Mouse (Mus musculus) midbrain, embryonic 14.5 days (tissue): ENCODE measurements around the gene 2410004B18Rik. TPM values are rescaled to one million over a fixed set of nuclear protein-coding genes. Genes with fewer than 3 reads are reported as not detected.
"Not testable (repeated sequence)": the region's sequence is repeated elsewhere in the genome, so short reads cannot be mapped to it uniquely, and the experiment has no call there.

Experiments used
- ATAC-seq: fragments of 200-750 bp; cut with Nextera tagmentation; 2 replicates; pipeline ENCODE4 v1.8.0; 2017; ENCODE audit warnings: moderate number of reproducible peaks, moderate library complexity; ENCODE audit not compliant: low FRiP score, low TSS enrichment
- DNase-seq: peaks from one replicate; pipeline ENCODE4 v3.0.0-alpha.2; 2015
- H3K27ac ChIP-seq: fragments of 300-500 bp; sonication (generic); replicated peaks from 2 replicates; pipeline ENCODE4 v1.5.1; 2014; ENCODE audit warnings: mild to moderate bottlenecking, low read depth, low read length, moderate library complexity
- H3K27me3 ChIP-seq: fragments of 300-500 bp; sonication (generic); 2 replicates; pipeline ENCODE4 v1.6.1; 2014; ENCODE audit warnings: low read length, control low read depth, mixed read lengths; ENCODE audit not compliant: control insufficient read depth, insufficient read depth
- H3K36me3 ChIP-seq: fragments of 300-500 bp; sonication (generic); 2 replicates; pipeline ENCODE4 v1.6.1; 2014; ENCODE audit warnings: low read length, control low read depth; ENCODE audit not compliant: control insufficient read depth, insufficient read depth
- H3K4me1 ChIP-seq: fragments of 300-500 bp; sonication (generic); 2 replicates; pipeline ENCODE4 v1.6.1; 2014; ENCODE audit warnings: mild to moderate bottlenecking, antibody characterized with exemption, low read length, control low read depth; ENCODE audit not compliant: control insufficient read depth, insufficient read depth
- H3K4me2 ChIP-seq: fragments of 300-500 bp; sonication (generic); 2 replicates; pipeline ENCODE4 v1.6.1; 2014; ENCODE audit warnings: mild to moderate bottlenecking, low read length, moderate library complexity
- H3K4me3 ChIP-seq: fragments of 300-500 bp; sonication (generic); replicated peaks from 2 replicates; pipeline ENCODE4 v1.5.1; 2014; ENCODE audit warnings: low read depth, low read length
- H3K9ac ChIP-seq: fragments of 300-500 bp; sonication (generic); replicated peaks from 2 replicates; pipeline ENCODE4 v1.6.1; 2014; ENCODE audit warnings: mild to moderate bottlenecking, low read length, moderate library complexity
- H3K9me3 ChIP-seq: fragments of 300-500 bp; sonication (generic); 2 replicates; pipeline ENCODE4 v1.6.1; 2016; ENCODE audit warnings: low read length, control low read depth, mixed read lengths; ENCODE audit not compliant: control insufficient read depth
- WGBS: fragments of 180-500 bp; shearing (Covaris S2); extraction: QIAGEN DNeasy Blood & Tissue Kit; methylation state at CpG from one replicate; pipeline ENCODE4 v1.1.7; 2014; 5-methylcytosine and 5-hydroxymethylcytosine counted together
- polyA plus RNA-seq: library from polyadenylated mRNA; unstranded; fragments of >200 nt; fragmentation: Nextera tagmentation; extraction: Ambion mirVana; gene quantifications from 2 replicates; pipeline ENCODE4 v1.2.1, GENCODE M21; 2014

Gene 2410004B18Rik
- polyA plus RNA-seq, 1 experiment from 2014 or later = 76.6 TPM

GRCm38 (mm10) chr3:145906582-145906981, 31.2 kb upstream of the 2410004B18Rik start:
- ATAC-seq (no peak), DNase-seq (no peak)
- H3K9me3 ChIP-seq = no peaks in the 10 kb centered on the region
- no peak overlapping the region for H3K27ac ChIP-seq
- H3K4me3 ChIP-seq = no peak overlapping the region
- WGBS = 91% methylated on average over 9 of the region's 9 CpGs
- H3K9ac ChIP-seq = no peak overlapping the region
- no peaks in the 10 kb centered on the region for H3K4me1 ChIP-seq
- H3K4me2 ChIP-seq = no peak overlapping the region
- H3K36me3 ChIP-seq = no peaks in the 10 kb centered on the region
- no peaks in the 10 kb centered on the region for H3K27me3 ChIP-seq

GRCm38 (mm10) chr3:145912512-145912911, 25.3 kb upstream of the 2410004B18Rik start:
- H3K27ac ChIP-seq = no peak overlapping the region
- no peak overlapping the region for H3K9ac ChIP-seq
- no peaks in the 10 kb centered on the region for H3K4me1 ChIP-seq
- no peak overlapping the region for H3K4me2 ChIP-seq
- no peak for ATAC-seq
- no peak for DNase-seq
- 91% methylated on average over 7 of the region's 7 CpGs for WGBS
- no peaks in the 10 kb centered on the region for H3K36me3 ChIP-seq
- no peaks in the 10 kb centered on the region for H3K27me3 ChIP-seq
- no peak overlapping the region for H3K4me3 ChIP-seq
- H3K9me3 ChIP-seq = no peaks in the 10 kb centered on the region

GRCm38 (mm10) chr3:145913263-145913662, 24.6 kb upstream of the 2410004B18Rik start:
- Histone ChIP-seq H3K4me1 (no peaks in the 10 kb centered on the region), H3K36me3 (no peaks in the 10 kb centered on the region), H3K27me3 (no peaks in the 10 kb centered on the region), H3K9me3 (no peaks in the 10 kb centered on the region), H3K27ac (no peak overlapping the region), H3K9ac (no peak overlapping the region), H3K4me3 (no peak overlapping the region), H3K4me2 (no peak overlapping the region)
- 82% methylated on average over 6 of the region's 6 CpGs for WGBS
- no peak for DNase-seq
- no peak for ATAC-seq

GRCm38 (mm10) chr3:145913942-145914341, 23.9 kb upstream of the 2410004B18Rik start:
- not testable (repeated sequence) for H3K36me3 ChIP-seq, H3K27me3 ChIP-seq, H3K9me3 ChIP-seq, ATAC-seq, H3K4me3 ChIP-seq, H3K27ac ChIP-seq, H3K4me1 ChIP-seq, H3K4me2 ChIP-seq, H3K9ac ChIP-seq, DNase-seq
- 68% methylated on average over 7 of the region's 7 CpGs for WGBS

- Histone ChIP-seq H3K9me3 (no peaks in the 10 kb centered on the region), H3K4me1 (no peaks in the 10 kb centered on the region), H3K9ac (no peak overlapping the region), H3K36me3 (no peaks in the 10 kb centered on the region), H3K27me3 (no peaks in the 10 kb centered on the region), H3K4me2 (no peak overlapping the region), H3K4me3 (no peak overlapping the region), H3K27ac (no peak overlapping the region)
- 88% methylated on average over 5 of the region's 5 CpGs for WGBS
- DNase-seq (no peak), ATAC-seq (no peak)
These were observed 21.4 kb upstream of the 2410004B18Rik start for GRCm38 (mm10) chr3:145916374-145916773.

- no peak for DNase-seq
- Histone ChIP-seq H3K27me3 (no peaks in the 10 kb centered on the region), H3K4me1 (no peaks in the 10 kb centered on the region), H3K9ac (no peak overlapping the region), H3K4me2 (no peak overlapping the region), H3K4me3 (no peak overlapping the region), H3K27ac (no peak overlapping the region), H3K36me3 (no peaks in the 10 kb centered on the region), H3K9me3 (no peaks in the 10 kb centered on the region)
- ATAC-seq = no peak
- 88% methylated on average over 4 of the region's 4 CpGs for WGBS
These were observed 21.0 kb upstream of the 2410004B18Rik start for GRCm38 (mm10) chr3:145916826-145917225.

- DNase-seq (no peak), ATAC-seq (no peak)
- H3K36me3 ChIP-seq = no peaks in the 10 kb centered on the region
- H3K27me3 ChIP-seq = no peaks in the 10 kb centered on the region
- 32% methylated on average over 11 of the region's 11 CpGs for WGBS
- peak within 1 kb of the TSS; percentile 80 for H3K4me3 ChIP-seq
- H3K9ac ChIP-seq = no peak within 1 kb of the TSS; the same call in 1 of the 2 replicates
- H3K9me3 ChIP-seq = no peaks in the 10 kb centered on the region
- peaks cover 14% of the 10 kb centered on the region for H3K4me1 ChIP-seq
- H3K27ac ChIP-seq = peak within 1 kb of the TSS; percentile 89
- H3K4me2 ChIP-seq = peak within 1 kb of the TSS; percentile 78
These were observed 15.6 kb upstream of the 2410004B18Rik start, which contains the start of gene Bcl10 for GRCm38 (mm10) chr3:145922019-145922854. Bcl10 (plus strand) TSS chr3:145922804.

- Histone ChIP-seq H3K4me1 (peaks cover 14% of the 10 kb centered on the region), H3K9me3 (no peaks in the 10 kb centered on the region), H3K27ac (no peak overlapping the region), H3K27me3 (no peaks in the 10 kb centered on the region), H3K4me2 (no peak overlapping the region), H3K9ac (no peak overlapping the region), H3K4me3 (no peak overlapping the region), H3K36me3 (0 out of 2 replicates have a peak, but pooled peaks cover 5% of the 10 kb centered on the region)
- ATAC-seq (no peak), DNase-seq (no peak)
- 73% methylated on average over 3 of the region's 3 CpGs for WGBS
These were observed 14.8 kb upstream of the 2410004B18Rik start for GRCm38 (mm10) chr3:145922971-145923370.
